Mouse (Mus musculus) heart, embryonic 13.5 days (tissue): ENCODE measurements at regions not wholly inside any gene's neighbourhood (a gene's known extent, or its start where the extent isn't known, plus 50 kb on each side); places are given as distances from the start of the nearest gene placed in this dataset.

Source experiments
- ATAC-seq: fragments of 200-750 bp; cut with Nextera tagmentation; 2 replicates; pipeline ENCODE4 v1.8.0; 2017; ENCODE audit warnings: moderate TSS enrichment; ENCODE audit not compliant: insufficient number of reproducible peaks, low FRiP score, low TSS enrichment; ENCODE audit errors: extremely low read depth
- H3K27ac ChIP-seq: fragments of 300-500 bp; sonication (generic); replicated peaks from 2 replicates; pipeline ENCODE4 v1.5.1; 2015; ENCODE audit warnings: moderate library complexity, mild to moderate bottlenecking, inconsistent platforms
- H3K27me3 ChIP-seq: fragments of 300-500 bp; sonication (generic); replicated peaks from 2 replicates; pipeline ENCODE4 v1.6.1; 2015; ENCODE audit warnings: mild to moderate bottlenecking, inconsistent platforms
- H3K36me3 ChIP-seq: fragments of 300-500 bp; sonication (generic); 2 replicates; pipeline ENCODE4 v1.6.1; 2015; ENCODE audit warnings: mild to moderate bottlenecking, inconsistent platforms
- H3K4me1 ChIP-seq: fragments of 300-500 bp; sonication (generic); 2 replicates; pipeline ENCODE4 v1.6.1; 2015; ENCODE audit warnings: inconsistent platforms
- H3K4me2 ChIP-seq: fragments of 300-500 bp; sonication (generic); 2 replicates; pipeline ENCODE4 v1.6.1; 2015; ENCODE audit warnings: inconsistent platforms, mild to moderate bottlenecking, moderate library complexity
- H3K4me3 ChIP-seq: fragments of 300-500 bp; sonication (generic); 2 replicates; pipeline ENCODE4 v1.5.1; 2015; ENCODE audit warnings: moderate library complexity, mild to moderate bottlenecking, inconsistent platforms
- H3K9ac ChIP-seq: fragments of 300-500 bp; sonication (generic); 2 replicates; pipeline ENCODE4 v1.6.1; 2015; ENCODE audit warnings: inconsistent platforms, mild to moderate bottlenecking, moderate library complexity
- H3K9me3 ChIP-seq: fragments of 300-500 bp; sonication (generic); 2 replicates; pipeline ENCODE4 v1.6.1; 2016; ENCODE audit warnings: inconsistent platforms
- WGBS: fragments of 180-500 bp; shearing (Covaris S2); methylation state at CpG from one replicate; pipeline ENCODE4 v1.1.7; 2015; ENCODE audit warnings: mixed read lengths; 5-methylcytosine and 5-hydroxymethylcytosine counted together

GRCm38 (mm10) chr1:61352921-61353320, 285.7 kb upstream of the Pard3b start:
- 55% methylated on average over 1 of the region's 1 CpGs for whole genome bisulfite sequencing

GRCm38 (mm10) chr1:61353481-61353880, 285.1 kb upstream of the Pard3b start:
- H3K4me2 ChIP-seq, result no peak overlapping the region
- WGBS, result 30% methylated on average over 3 of the region's 3 CpGs
- 0 out of 2 replicates have a peak, but pooled peaks cover 4% of the 10 kb centered on the region for H3K4me1 ChIP-seq
- no peak overlapping the region; the same call in 1 of the 2 replicates for H3K27ac ChIP-seq
- no peaks in the 10 kb centered on the region for H3K36me3 ChIP-seq
- H3K9me3 ChIP-seq, result no peaks in the 10 kb centered on the region
- no peak overlapping the region for H3K4me3 ChIP-seq
- no peak for ATAC-seq
- peaks cover 11% of the 10 kb centered on the region; the same call in 1 of the 2 replicates for H3K27me3 ChIP-seq
- H3K9ac ChIP-seq, result no peak overlapping the region

More at GRCm38 (mm10) chr1:61352921-61353320, 285.7 kb upstream of the Pard3b start:
- Histone ChIP-seq H3K9ac (no peak overlapping the region), H3K4me1 (0 out of 2 replicates have a peak, but pooled peaks cover 4% of the 10 kb centered on the region), H3K36me3 (no peaks in the 10 kb centered on the region), H3K27me3 (peaks cover 6% of the 10 kb centered on the region; the same call in 1 of the 2 replicates), H3K9me3 (no peaks in the 10 kb centered on the region; the same call in 1 of the 2 replicates), H3K4me3 (no peak overlapping the region), H3K27ac (no peak overlapping the region), H3K4me2 (no peak overlapping the region)
- no peak for ATAC-seq

- 0 out of 2 replicates have a peak, but pooled peaks cover 4% of the 10 kb centered on the region for H3K4me1 ChIP-seq
- 37% methylated on average over 5 of the region's 5 CpGs for WGBS
Observed at GRCm38 (mm10) chr1:61355241-61355640, 283.4 kb upstream of the Pard3b start.

GRCm38 (mm10) chr1:61359011-61359930, 279.4 kb upstream of the Pard3b start:
- H3K4me1 ChIP-seq, result no peaks in the 10 kb centered on the region
- H3K36me3 ChIP-seq, result no peaks in the 10 kb centered on the region
- no peak overlapping the region for H3K27ac ChIP-seq
- no peak overlapping the region for H3K4me2 ChIP-seq
- H3K27me3 ChIP-seq, result peaks cover 14% of the 10 kb centered on the region
- H3K9me3 ChIP-seq, result no peaks in the 10 kb centered on the region
- H3K9ac ChIP-seq, result no peak overlapping the region
- ATAC-seq, result no peak
- H3K4me3 ChIP-seq, result no peak overlapping the region
- 63% methylated on average over 19 of the region's 19 CpGs for WGBS

More at GRCm38 (mm10) chr1:61355241-61355640, 283.4 kb upstream of the Pard3b start:
- no peak for ATAC-seq
- Histone ChIP-seq H3K27ac (no peak overlapping the region), H3K4me2 (no peak overlapping the region), H3K9ac (no peak overlapping the region), H3K36me3 (no peaks in the 10 kb centered on the region), H3K9me3 (no peaks in the 10 kb centered on the region), H3K4me3 (no peak overlapping the region), H3K27me3 (peaks cover 17% of the 10 kb centered on the region)

- H3K27me3 ChIP-seq, result no peaks in the 10 kb centered on the region
- peaks cover 8% of the 10 kb centered on the region; the same call in 1 of the 2 replicates for H3K9me3 ChIP-seq
- no peak overlapping the region for H3K27ac ChIP-seq
- H3K4me2 ChIP-seq, result no peak overlapping the region
- H3K4me3 ChIP-seq, result no peak overlapping the region
- no peak for ATAC-seq
- peaks cover 17% of the 10 kb centered on the region for H3K4me1 ChIP-seq
- 67% methylated on average over 4 of the region's 4 CpGs for WGBS
- no peak overlapping the region for H3K9ac ChIP-seq
- no peaks in the 10 kb centered on the region for H3K36me3 ChIP-seq
Observed at GRCm38 (mm10) chr1:61372581-61372980, 266.0 kb upstream of the Pard3b start.

GRCm38 (mm10) chr1:61373661-61374491, 264.7 kb upstream of the Pard3b start:
- peaks cover 25% of the 10 kb centered on the region for H3K4me1 ChIP-seq
- H3K9me3 ChIP-seq, result peaks cover 8% of the 10 kb centered on the region; the same call in 1 of the 2 replicates
- no peak overlapping the region for H3K4me3 ChIP-seq
- H3K36me3 ChIP-seq, result no peaks in the 10 kb centered on the region
- WGBS, result 44% methylated on average over 17 of the region's 17 CpGs
- H3K4me2 ChIP-seq, result peak overlapping the region; percentile 16; the same call in 1 of the 2 replicates
- no peak overlapping the region for H3K9ac ChIP-seq
- 0 out of 2 replicates have a peak, but pooled peaks cover 3% of the 10 kb centered on the region for H3K27me3 ChIP-seq
- peak overlapping the region; percentile 46 for H3K27ac ChIP-seq
- no peak for ATAC-seq

- WGBS, result 33% methylated on average over 4 of the region's 4 CpGs
- Histone ChIP-seq H3K36me3 (no peaks in the 10 kb centered on the region), H3K27me3 (0 out of 2 replicates have a peak, but pooled peaks cover 3% of the 10 kb centered on the region), H3K9ac (no peak overlapping the region), H3K9me3 (peaks cover 5% of the 10 kb centered on the region; the same call in 1 of the 2 replicates), H3K4me1 (peaks cover 25% of the 10 kb centered on the region), H3K27ac (no peak overlapping the region), H3K4me2 (peak overlapping the region; percentile 63), H3K4me3 (no peak overlapping the region)
- no peak for ATAC-seq
Observed at GRCm38 (mm10) chr1:61376417-61376816, 262.2 kb upstream of the Pard3b start.

- 1% methylated on average over 7 of the region's 7 CpGs for WGBS
- Histone ChIP-seq H3K9me3 (no peaks in the 10 kb centered on the region), H3K4me1 (peaks cover 25% of the 10 kb centered on the region), H3K4me2 (peak overlapping the region; percentile 63), H3K9ac (peak overlapping the region; percentile 57; the same call in 1 of the 2 replicates), H3K36me3 (no peaks in the 10 kb centered on the region), H3K27ac (no peak overlapping the region), H3K4me3 (no peak overlapping the region), H3K27me3 (0 out of 2 replicates have a peak, but pooled peaks cover 3% of the 10 kb centered on the region)
- no peak for ATAC-seq
Observed at GRCm38 (mm10) chr1:61377070-61377469, 261.6 kb upstream of the Pard3b start.

GRCm38 (mm10) chr1:61378240-61378639, 260.4 kb upstream of the Pard3b start:
- H3K4me1 ChIP-seq, result peaks cover 25% of the 10 kb centered on the region
- peak overlapping the region; percentile 52 for H3K4me2 ChIP-seq
- H3K27ac ChIP-seq, result no peak overlapping the region
- no peaks in the 10 kb centered on the region for H3K36me3 ChIP-seq
- ATAC-seq, result no peak
- no peaks in the 10 kb centered on the region for H3K9me3 ChIP-seq
- WGBS, result 35% methylated on average over 8 of the region's 8 CpGs
- H3K9ac ChIP-seq, result no peak overlapping the region
- no peak overlapping the region for H3K4me3 ChIP-seq
- 0 out of 2 replicates have a peak, but pooled peaks cover 3% of the 10 kb centered on the region for H3K27me3 ChIP-seq

- H3K27me3 ChIP-seq, result 0 out of 2 replicates have a peak, but pooled peaks cover 3% of the 10 kb centered on the region
- 76% methylated on average over 21 of the region's 21 CpGs for WGBS
- no peak overlapping the region for H3K27ac ChIP-seq
- H3K9ac ChIP-seq, result no peak overlapping the region
- no peak overlapping the region for H3K4me2 ChIP-seq
- H3K36me3 ChIP-seq, result no peaks in the 10 kb centered on the region
- H3K4me3 ChIP-seq, result no peak overlapping the region
- no peaks in the 10 kb centered on the region for H3K9me3 ChIP-seq
- peaks cover 17% of the 10 kb centered on the region for H3K4me1 ChIP-seq
- no peak for ATAC-seq
Observed at GRCm38 (mm10) chr1:61379771-61380517, 258.7 kb upstream of the Pard3b start.
